Mouse (Mus musculus) neural tube, embryonic 13.5 days (tissue): ENCODE data around the gene Gramd1a. TPM values are rescaled to one million over a fixed set of nuclear protein-coding genes. Genes with fewer than 3 reads are reported as not detected.

ENCODE experiments used
- ATAC-seq: fragments of 200-750 bp; cut with Nextera tagmentation; 2 replicates; pipeline ENCODE4 v1.8.0; 2017; ENCODE audit warnings: low read depth, mild to moderate bottlenecking, moderate TSS enrichment, moderate library complexity
- H3K27ac ChIP-seq: fragments of 300-500 bp; sonication (generic); replicated peaks from 2 replicates; pipeline ENCODE4 v1.5.1; 2015; ENCODE audit warnings: moderate library complexity, mild to moderate bottlenecking, inconsistent platforms
- H3K27me3 ChIP-seq: fragments of 300-500 bp; sonication (generic); 2 replicates; pipeline ENCODE4 v1.6.1; 2015; ENCODE audit warnings: mild to moderate bottlenecking, inconsistent platforms
- H3K36me3 ChIP-seq: fragments of 300-500 bp; sonication (generic); 2 replicates; pipeline ENCODE4 v1.6.1; 2015; ENCODE audit warnings: mild to moderate bottlenecking, inconsistent platforms
- H3K4me1 ChIP-seq: fragments of 300-500 bp; sonication (generic); replicated peaks from 2 replicates; pipeline ENCODE4 v1.6.1; 2015; ENCODE audit warnings: inconsistent platforms
- H3K4me2 ChIP-seq: fragments of 300-500 bp; sonication (generic); 2 replicates; pipeline ENCODE4 v1.6.1; 2015; ENCODE audit warnings: inconsistent platforms, mild to moderate bottlenecking, moderate library complexity
- H3K4me3 ChIP-seq: fragments of 300-500 bp; sonication (generic); 2 replicates; pipeline ENCODE4 v1.5.1; 2015; ENCODE audit warnings: mild to moderate bottlenecking, inconsistent platforms
- H3K9ac ChIP-seq: fragments of 300-500 bp; sonication (generic); 2 replicates; pipeline ENCODE4 v1.6.1; 2015; ENCODE audit warnings: moderate library complexity, mild to moderate bottlenecking, inconsistent platforms
- H3K9me3 ChIP-seq: fragments of 300-500 bp; sonication (generic); 2 replicates; pipeline ENCODE4 v1.6.1; 2016; ENCODE audit warnings: inconsistent platforms
- WGBS: fragments of 180-500 bp; shearing (Covaris S2); methylation state at CpG from one replicate; pipeline ENCODE4 v1.1.7; 2015; 5-methylcytosine and 5-hydroxymethylcytosine counted together
- polyA plus RNA-seq: library from polyadenylated mRNA; unstranded; fragments of >200 nt; fragmentation: Nextera tagmentation; extraction: Ambion mirVana; gene quantifications from 2 replicates; pipeline ENCODE4 v1.2.1, GENCODE M21; 2015

Gene Gramd1a
- polyA plus RNA-seq, 1 experiment from 2014 or later: 212 TPM

DNA sequence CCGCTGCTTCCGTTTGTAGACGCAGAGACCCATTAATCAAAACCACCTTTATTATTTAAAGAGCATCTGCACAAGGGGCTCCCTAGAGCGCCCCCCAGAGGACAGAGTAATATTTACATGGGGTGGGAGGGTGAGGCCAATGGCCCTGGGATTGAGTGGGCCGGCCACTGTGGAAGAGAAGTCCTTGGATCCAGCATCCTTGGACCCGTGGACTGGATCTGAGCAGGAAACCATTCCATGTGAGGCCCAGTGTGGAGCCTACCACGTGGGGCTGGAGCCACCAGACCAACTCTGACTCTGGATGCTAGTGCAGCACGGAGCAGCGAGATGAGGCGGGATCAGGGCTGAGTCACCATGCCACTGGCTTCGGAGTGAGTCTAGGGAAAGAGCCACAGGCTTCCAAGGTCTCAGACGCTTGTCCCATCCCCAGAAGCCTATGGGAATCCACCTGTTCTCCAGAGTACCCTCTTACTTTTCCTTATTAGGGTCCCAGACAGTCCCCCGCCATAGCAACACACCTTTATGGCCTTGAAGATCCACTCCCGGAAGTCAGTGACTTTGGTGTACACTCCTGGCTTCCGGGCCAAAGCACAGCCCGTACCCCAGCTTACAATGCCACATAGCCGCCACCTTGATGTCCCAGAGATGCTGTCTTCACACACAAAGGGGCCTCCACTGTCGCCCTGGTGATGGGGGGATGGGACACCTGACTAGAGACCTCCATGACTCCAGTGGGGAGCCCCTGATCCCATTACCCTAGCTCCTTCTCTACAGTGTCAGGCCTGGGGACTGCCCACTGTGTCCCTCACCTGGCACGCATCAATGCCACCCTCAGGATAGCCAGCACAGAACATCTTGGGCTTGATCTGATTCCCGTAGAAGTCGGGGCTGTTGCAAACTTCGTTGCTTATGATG lies 56.7 kb downstream of the Gramd1a start:
- Histone ChIP-seq H3K9ac (no peak overlapping the region), H3K36me3 (no peaks in the 10 kb centered on the region), H3K9me3 (no peaks in the 10 kb centered on the region), H3K27ac (no peak overlapping the region), H3K4me1 (0 out of 2 replicates have a peak, but pooled peaks cover 2% of the 10 kb centered on the region), H3K4me2 (no peak overlapping the region), H3K4me3 (no peak overlapping the region), H3K27me3 (no peaks in the 10 kb centered on the region)
- 79% methylated on average over 22 of the region's 22 CpGs for WGBS
- no peak for ATAC-seq

DNA sequence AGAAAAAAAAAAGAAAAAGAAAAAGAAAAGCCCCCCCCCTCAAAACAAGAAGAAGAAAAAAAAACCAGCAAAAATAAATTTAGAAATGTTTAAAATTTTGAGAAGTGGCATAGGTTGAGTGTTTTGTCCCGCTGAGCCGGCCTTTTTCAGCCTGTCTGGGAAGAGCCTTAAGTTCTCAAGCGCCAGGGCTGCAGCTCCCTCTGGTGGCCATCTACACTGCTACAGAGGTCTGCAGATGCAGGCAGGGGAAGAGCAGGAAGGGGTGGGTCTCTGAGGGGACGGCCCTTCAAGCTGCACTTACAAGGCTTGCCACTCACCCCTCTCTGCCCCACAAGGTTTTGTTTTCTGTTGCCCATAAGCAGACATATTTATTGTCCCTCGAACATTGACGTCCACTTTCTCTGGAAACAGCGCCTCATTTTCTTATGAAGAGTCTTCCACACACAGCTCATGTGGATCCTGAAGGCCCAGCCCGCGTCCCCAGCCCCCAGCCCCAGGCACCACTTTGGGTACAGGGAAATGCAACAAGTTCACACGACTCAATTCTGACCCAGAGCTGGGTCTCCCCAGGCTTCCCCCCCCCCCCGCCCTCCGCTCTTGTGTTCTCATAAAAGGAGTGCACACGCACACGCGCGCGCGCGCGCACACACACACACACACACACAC lies 58.0 kb downstream of the Gramd1a start:
- Histone ChIP-seq H3K4me3 (peak overlapping the region; percentile 8; the same call in 1 of the 2 replicates), H3K9me3 (no peaks in the 10 kb centered on the region), H3K27ac (no peak overlapping the region), H3K4me2 (peak overlapping the region; percentile 45), H3K27me3 (no peaks in the 10 kb centered on the region), H3K36me3 (no peaks in the 10 kb centered on the region), H3K4me1 (0 out of 2 replicates have a peak, but pooled peaks cover 6% of the 10 kb centered on the region), H3K9ac (peak overlapping the region; percentile 47; the same call in 1 of the 2 replicates)
- ATAC-seq: peak; percentile 95
- WGBS: 45% methylated on average over 20 of the region's 20 CpGs

DNA sequence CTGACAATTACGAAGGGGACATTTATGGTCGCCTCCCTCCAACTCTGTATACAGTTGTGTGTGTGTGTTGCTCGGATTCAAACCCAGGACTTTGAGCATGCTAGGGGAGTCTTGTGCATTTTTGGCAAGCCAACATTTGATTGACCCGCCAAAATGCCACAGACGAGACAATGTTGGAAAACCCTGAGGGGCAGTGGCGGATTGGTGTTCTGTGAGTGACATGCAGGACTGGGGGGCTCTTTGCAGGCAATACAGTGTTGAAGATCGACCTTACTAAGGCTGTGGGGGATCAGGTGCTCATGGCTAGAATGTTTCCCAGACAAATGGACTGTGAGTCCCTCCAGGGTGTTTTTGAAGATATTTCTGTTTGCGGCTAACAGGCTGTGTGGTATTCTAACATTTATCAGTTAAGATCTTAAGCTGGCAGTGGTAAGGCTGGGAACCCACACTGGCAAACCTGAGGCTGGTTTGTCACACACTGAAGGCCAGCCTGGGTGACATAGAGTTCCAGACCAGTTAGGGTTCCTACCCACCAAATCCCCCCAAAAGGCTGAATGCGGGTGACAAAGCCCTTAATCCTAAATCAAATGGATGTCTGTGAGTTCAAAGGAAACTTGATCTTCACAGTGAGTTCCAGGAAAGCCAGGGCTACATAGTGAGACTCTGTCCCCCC lies 58.7 kb downstream of the Gramd1a start:
- H3K27me3 ChIP-seq: no peaks in the 10 kb centered on the region
- WGBS: 71% methylated on average over 9 of the region's 9 CpGs
- no peak overlapping the region for H3K4me3 ChIP-seq
- 0 out of 2 replicates have a peak, but pooled peaks cover 6% of the 10 kb centered on the region for H3K4me1 ChIP-seq
- no peak overlapping the region for H3K27ac ChIP-seq
- no peak overlapping the region for H3K9ac ChIP-seq
- no peak for ATAC-seq
- no peaks in the 10 kb centered on the region for H3K9me3 ChIP-seq
- no peaks in the 10 kb centered on the region for H3K36me3 ChIP-seq
- no peak overlapping the region for H3K4me2 ChIP-seq

DNA sequence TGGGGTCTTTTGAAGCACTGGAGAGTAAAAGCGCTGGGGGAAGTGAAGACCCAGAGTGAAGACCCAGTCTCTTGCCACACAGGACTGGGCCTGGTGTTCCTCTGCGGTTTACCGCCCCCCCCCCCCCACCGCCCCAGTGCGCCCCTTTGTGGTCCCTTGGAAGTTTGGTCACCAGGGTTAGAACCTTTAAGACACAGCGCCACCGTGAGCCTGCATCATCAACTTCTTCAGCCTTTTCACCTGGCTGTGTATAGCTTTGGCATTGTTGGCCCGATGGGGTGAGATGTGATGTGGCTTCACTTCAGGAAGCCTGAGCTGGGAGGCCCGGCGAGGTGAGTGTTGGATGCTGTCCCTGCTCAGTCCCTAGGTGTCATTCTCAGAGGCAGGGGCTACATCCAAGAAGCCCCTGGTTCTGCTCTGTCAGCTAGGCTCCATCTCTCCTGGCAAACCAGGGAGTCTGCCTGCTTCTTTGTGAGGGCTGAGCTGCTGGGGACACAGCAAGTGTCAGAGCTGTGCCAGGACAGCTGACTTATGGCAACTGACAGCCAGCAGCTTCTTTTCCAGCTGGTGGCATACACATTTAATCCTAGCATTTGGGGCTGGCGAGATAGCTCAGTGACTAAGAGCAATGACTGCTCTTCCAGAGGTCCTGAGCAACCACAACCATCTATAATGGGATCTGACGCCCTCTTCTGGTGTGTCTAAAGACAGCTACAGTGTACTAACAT lies 60.8 kb downstream of the Gramd1a start:
- H3K27ac ChIP-seq: no peak overlapping the region
- 0 out of 2 replicates have a peak overlapping the region, but pooled peaks have one; percentile 26 for H3K9ac ChIP-seq
- ATAC-seq: no peak
- H3K36me3 ChIP-seq: no peaks in the 10 kb centered on the region
- 33% methylated on average over 11 of the region's 12 CpGs for WGBS
- H3K27me3 ChIP-seq: no peaks in the 10 kb centered on the region
- H3K9me3 ChIP-seq: no peaks in the 10 kb centered on the region
- H3K4me1 ChIP-seq: 0 out of 2 replicates have a peak, but pooled peaks cover 6% of the 10 kb centered on the region
- H3K4me3 ChIP-seq: no peak overlapping the region
- H3K4me2 ChIP-seq: no peak overlapping the region

DNA sequence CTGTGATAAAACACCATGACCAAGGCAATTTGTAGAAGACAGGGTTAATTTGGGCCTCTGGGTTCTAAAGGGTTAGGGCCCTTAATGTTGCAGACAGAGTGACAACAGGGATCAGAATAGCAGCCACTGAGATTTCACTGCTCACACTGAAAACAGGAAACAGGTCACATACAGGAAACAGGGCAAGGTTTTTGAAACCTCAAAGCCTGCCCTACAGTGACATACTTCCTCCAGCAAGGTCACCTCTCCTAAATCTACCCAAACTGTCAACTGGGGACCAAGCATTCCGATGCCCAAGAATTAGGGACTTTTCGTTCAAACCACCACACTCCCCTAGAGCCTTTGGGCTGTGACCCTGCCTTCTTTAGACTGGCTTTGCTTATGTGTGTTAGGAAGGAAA lies 66.0 kb downstream of the Gramd1a start:
- H3K36me3 ChIP-seq: no peaks in the 10 kb centered on the region
- H3K4me1 ChIP-seq: peaks cover 13% of the 10 kb centered on the region
- H3K27ac ChIP-seq: no peak overlapping the region
- ATAC-seq: no peak
- no peak overlapping the region for H3K4me2 ChIP-seq
- 88% methylated on average over 2 of the region's 2 CpGs for WGBS
- peaks cover 4% of the 10 kb centered on the region; the same call in 1 of the 2 replicates for H3K9me3 ChIP-seq
- H3K9ac ChIP-seq: no peak overlapping the region
- no peak overlapping the region for H3K4me3 ChIP-seq
- no peaks in the 10 kb centered on the region for H3K27me3 ChIP-seq

DNA sequence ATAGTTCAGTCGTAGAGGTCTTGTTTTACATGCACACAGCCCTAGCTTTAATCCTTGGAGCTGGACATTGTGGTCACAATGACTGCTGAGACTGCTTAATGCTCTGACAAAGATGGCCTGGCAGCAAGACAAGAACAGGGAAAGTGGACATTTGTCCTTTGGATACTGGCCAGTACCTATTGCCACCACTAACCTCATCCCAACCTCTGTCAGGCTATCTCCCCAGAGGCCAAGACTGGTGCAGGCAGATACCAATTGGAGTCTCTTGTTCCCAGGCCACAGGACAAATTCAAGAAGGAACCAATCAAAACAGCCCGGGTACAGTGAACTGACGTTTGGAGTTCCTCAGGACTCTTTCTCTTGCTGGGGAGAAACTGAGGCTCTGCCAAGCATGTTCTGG lies 67.5 kb downstream of the Gramd1a start:
- peaks cover 4% of the 10 kb centered on the region; the same call in 1 of the 2 replicates for H3K9me3 ChIP-seq
- 66% methylated on average over 3 of the region's 3 CpGs for WGBS
- ATAC-seq: no peak
- H3K36me3 ChIP-seq: no peaks in the 10 kb centered on the region
- peaks cover 14% of the 10 kb centered on the region for H3K4me1 ChIP-seq
- H3K9ac ChIP-seq: no peak overlapping the region
- H3K4me3 ChIP-seq: no peak overlapping the region
- no peak overlapping the region for H3K27ac ChIP-seq
- no peak overlapping the region for H3K4me2 ChIP-seq
- no peaks in the 10 kb centered on the region for H3K27me3 ChIP-seq

DNA sequence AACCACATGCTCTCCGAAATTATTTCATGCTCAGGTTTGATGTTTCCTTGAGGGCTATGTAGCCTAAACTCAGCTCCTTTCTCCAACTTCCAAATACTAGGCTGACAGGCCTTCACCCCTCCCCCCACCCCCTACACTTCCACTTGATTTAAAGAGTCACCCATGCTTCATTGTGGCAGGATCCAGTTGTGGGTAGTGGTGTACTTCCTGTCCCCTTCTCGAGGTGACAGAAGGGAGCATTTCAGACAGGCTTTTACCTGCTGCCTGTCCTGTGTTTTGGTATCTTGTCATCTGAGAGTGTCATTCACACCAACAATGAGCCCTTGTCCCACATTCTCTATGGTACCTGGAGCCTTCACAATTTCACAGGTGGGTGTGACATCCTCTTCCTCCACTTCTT lies 68.4 kb downstream of the Gramd1a start:
- WGBS: 67% methylated on average over 2 of the region's 2 CpGs
- peaks cover 4% of the 10 kb centered on the region; the same call in 1 of the 2 replicates for H3K9me3 ChIP-seq
- no peak overlapping the region for H3K4me3 ChIP-seq
- ATAC-seq: no peak
- peaks cover 20% of the 10 kb centered on the region for H3K4me1 ChIP-seq
- no peaks in the 10 kb centered on the region for H3K36me3 ChIP-seq
- H3K27ac ChIP-seq: no peak overlapping the region
- H3K4me2 ChIP-seq: no peak overlapping the region
- no peak overlapping the region for H3K9ac ChIP-seq
- no peaks in the 10 kb centered on the region for H3K27me3 ChIP-seq

DNA sequence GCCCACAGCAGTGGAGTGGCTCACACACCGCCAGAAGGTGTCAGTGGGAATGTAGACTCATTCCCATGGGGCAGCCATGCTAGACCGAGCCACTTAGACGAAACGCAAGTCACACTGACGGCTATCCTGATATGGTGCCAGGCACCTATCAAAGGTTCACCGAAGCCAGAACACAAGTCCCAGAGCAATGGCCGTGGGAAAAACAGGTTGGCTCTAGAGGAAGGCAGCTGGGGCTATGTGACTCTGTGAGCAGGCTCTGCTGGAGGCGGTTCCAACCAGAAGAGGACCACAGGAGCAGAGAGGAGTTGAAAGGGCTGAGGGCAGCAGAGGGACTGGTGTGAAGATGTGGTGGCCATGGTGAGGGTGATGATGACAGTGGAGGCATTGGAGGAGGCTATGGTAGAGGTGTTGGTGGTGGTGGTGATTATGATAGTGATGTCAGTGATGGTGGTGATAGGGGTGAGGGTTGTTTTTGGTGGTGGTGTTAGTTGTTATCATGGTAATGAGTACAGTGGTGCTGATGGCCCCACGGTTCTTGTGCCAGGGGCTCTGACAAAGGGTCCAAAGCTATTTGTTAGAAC lies 69.4 kb downstream of the Gramd1a start:
- no peak for ATAC-seq
- H3K27me3 ChIP-seq: no peaks in the 10 kb centered on the region
- WGBS: 84% methylated on average over 9 of the region's 9 CpGs
- H3K27ac ChIP-seq: 0 out of 2 replicates have a peak overlapping the region, but pooled peaks have one; percentile 14
- H3K4me3 ChIP-seq: no peak overlapping the region
- H3K4me2 ChIP-seq: no peak overlapping the region
- peaks cover 4% of the 10 kb centered on the region; the same call in 1 of the 2 replicates for H3K9me3 ChIP-seq
- no peak overlapping the region for H3K9ac ChIP-seq
- peaks cover 20% of the 10 kb centered on the region for H3K4me1 ChIP-seq
- H3K36me3 ChIP-seq: no peaks in the 10 kb centered on the region

DNA sequence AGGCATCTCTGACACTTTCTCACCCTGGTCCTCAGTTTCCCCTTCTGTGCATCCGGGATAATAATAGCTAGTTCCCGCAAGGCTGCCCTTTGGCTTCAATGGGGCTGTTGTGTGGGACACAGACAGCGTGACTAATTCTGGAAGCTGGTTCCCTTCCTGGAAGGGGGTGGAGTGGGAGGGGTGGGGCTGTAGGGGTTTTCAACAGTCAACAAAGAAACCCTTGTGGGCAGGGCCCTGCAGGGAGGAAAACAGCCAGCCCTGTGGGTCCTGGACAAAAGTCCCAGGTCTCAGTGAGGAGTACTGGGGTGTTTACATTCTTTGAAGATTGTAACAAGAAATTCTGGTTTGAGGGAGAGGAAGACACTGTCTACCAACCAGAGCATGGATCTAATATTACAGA lies 70.5 kb downstream of the Gramd1a start:
- peaks cover 4% of the 10 kb centered on the region; the same call in 1 of the 2 replicates for H3K9me3 ChIP-seq
- 20% methylated on average over 3 of the region's 3 CpGs for WGBS
- H3K36me3 ChIP-seq: no peaks in the 10 kb centered on the region
- 0 out of 2 replicates have a peak overlapping the region, but pooled peaks have one; percentile 14 for H3K27ac ChIP-seq
- no peak overlapping the region for H3K4me3 ChIP-seq
- no peak overlapping the region for H3K9ac ChIP-seq
- H3K27me3 ChIP-seq: no peaks in the 10 kb centered on the region
- ATAC-seq: no peak
- H3K4me2 ChIP-seq: no peak overlapping the region
- H3K4me1 ChIP-seq: peaks cover 20% of the 10 kb centered on the region

DNA sequence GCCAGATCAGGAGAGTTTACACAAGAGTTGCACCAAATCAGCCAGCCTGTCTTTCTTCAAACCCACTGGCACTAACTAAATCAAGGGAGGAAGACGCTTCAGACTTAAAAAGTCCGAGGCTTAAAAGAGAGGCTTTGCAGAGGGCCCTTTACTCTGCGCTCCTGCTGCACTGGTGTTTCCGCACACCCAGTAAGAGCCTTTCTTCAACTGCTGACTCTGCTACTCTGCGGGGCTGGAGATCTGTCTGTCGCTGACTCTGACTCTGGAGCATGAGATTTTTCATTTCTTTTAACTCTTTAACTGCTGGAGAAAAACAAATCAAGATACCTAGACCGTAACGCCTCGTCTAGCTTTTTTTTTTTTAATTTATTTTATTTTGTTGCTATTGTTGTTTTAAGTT lies 71.6 kb downstream of the Gramd1a start:
- no peak overlapping the region for H3K4me3 ChIP-seq
- H3K9me3 ChIP-seq: peaks cover 4% of the 10 kb centered on the region; the same call in 1 of the 2 replicates
- H3K9ac ChIP-seq: no peak overlapping the region
- no peaks in the 10 kb centered on the region for H3K27me3 ChIP-seq
- peaks cover 20% of the 10 kb centered on the region for H3K4me1 ChIP-seq
- ATAC-seq: no peak
- no peak overlapping the region for H3K4me2 ChIP-seq
- H3K27ac ChIP-seq: no peak overlapping the region; the same call in 1 of the 2 replicates
- 61% methylated on average over 9 of the region's 9 CpGs for WGBS
- H3K36me3 ChIP-seq: no peaks in the 10 kb centered on the region
